Mouse (Mus musculus) layer of hippocampus, adult 9-10 months (tissue): ENCODE data around the gene Slc30a4.

Experiments used
- DNase-seq: peaks from one replicate; pipeline ENCODE4 v3.0.0; 2022; ENCODE audit warnings: low spot score

The Slc30a4 gene

GRCm38 (mm10) chr2:122702181-122703036, at the start of gene Slc30a4:
Slc30a4 (minus strand) TSS chr2:122702663.
- no peak for DNase-seq

- no peak for DNase-seq
These were observed 44.0 kb upstream of the Slc30a4 start for GRCm38 (mm10) chr2:122746461-122746860.

GRCm38 (mm10) chr2:122739023-122739422, 36.6 kb upstream of the Slc30a4 start:
- peak; percentile 25 for DNase-seq

- DNase-seq: peak; percentile 77
These were observed 35.7 kb upstream of the Slc30a4 start, which contains the start of gene Bloc1s6 for GRCm38 (mm10) chr2:122737894-122738830. Bloc1s6 (plus strand) TSS chr2:122738503.

- DNase-seq: no peak
These were observed 29.0 kb upstream of the Slc30a4 start for GRCm38 (mm10) chr2:122731456-122731855.

GRCm38 (mm10) chr2:122725604-122726003, 23.1 kb upstream of the Slc30a4 start:
- no peak for DNase-seq

DNA sequence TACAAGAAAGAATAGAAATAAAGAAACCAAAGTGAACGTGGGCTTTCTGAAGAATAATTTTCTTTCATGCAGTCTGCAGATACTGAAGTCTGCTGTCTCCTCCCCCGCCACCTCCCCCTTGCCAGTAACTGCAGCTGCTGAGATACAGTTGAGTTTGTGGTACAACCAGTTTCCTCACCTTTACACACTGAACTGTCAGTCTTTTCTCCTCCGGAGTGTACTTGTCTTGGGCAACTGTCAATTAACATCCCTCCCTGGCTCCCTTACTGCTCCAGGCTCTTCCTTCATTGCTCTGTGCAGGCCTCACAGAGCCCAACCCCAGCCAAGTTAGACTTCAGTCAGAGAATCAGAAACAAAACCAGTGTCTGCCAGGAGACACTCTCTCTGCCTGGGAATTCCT, 18.1 kb upstream of the Slc30a4 start:
- DNase-seq: no peak

- no peak for DNase-seq
These were observed 16.8 kb upstream of the Slc30a4 start for GRCm38 (mm10) chr2:122719232-122719631.

GRCm38 (mm10) chr2:122716301-122716842, 13.9 kb upstream of the Slc30a4 start:
- DNase-seq: no peak

DNA sequence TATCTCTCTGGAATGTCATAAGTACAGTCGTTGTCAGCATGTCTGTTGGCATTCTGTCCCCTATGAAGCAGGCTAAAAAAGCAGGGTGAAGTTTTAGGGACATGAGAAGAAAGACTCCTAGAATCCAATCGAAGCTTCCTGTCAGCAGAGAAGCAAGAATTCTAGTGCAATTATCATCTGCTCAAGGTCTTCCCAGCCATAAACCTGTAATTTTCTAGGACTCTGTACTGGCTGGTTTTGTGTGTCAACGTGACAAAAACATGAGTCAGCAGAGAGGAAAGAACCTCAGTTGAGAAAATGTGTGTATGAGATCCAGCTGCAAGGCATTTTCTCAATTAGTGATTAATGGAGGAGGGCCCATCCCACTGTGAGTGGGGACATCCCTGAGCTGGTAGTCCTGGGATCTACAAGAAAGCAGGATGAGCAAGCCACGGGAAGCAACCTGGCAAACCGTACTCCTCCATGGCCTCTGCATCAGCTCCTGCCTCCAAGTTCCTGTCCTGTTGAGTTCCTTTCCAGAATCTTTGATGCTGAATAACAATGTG, 12.8 kb upstream of the Slc30a4 start:
- no peak for DNase-seq

DNA sequence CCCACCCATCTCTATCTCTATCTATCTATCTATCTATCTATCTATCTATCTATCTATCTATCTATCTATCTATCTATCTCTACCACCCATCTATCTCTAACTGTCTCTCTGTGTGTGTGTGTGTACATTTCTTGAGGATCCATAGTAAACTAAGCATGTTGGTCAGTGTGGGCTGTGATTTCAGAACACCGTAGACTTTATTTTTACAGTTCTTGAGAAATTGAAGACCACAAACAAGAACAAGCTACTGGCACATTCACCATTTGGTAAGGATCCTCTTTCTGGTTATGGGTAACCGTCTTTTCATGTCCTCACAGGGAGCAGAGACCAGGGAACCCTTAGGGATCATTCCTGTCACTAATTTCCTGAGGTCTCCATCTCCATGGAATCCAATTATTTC, 10.4 kb upstream of the Slc30a4 start:
- DNase-seq: no peak

GRCm38 (mm10) chr2:122711911-122712310, 9.4 kb upstream of the Slc30a4 start:
- DNase-seq: no peak

DNA sequence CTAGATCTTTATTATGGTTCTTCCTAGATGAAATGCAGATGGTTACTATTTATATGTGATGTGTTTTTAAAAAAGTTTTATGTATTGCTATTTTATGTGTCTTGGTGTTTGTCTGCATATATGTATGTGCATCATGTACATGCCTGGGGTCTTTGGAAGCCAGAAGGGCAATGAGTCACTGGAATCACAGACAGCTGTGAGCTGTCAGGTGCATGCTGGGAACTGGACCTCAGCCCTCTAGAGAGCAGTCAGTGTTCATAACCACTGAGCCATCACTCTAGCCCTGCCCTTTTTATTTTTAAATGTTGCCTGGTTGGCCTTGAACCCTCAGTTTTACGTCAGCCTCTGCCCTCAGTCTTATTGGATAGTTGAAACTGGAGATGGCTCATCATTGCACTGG, 6.7 kb upstream of the Slc30a4 start:
- DNase-seq: no peak

DNA sequence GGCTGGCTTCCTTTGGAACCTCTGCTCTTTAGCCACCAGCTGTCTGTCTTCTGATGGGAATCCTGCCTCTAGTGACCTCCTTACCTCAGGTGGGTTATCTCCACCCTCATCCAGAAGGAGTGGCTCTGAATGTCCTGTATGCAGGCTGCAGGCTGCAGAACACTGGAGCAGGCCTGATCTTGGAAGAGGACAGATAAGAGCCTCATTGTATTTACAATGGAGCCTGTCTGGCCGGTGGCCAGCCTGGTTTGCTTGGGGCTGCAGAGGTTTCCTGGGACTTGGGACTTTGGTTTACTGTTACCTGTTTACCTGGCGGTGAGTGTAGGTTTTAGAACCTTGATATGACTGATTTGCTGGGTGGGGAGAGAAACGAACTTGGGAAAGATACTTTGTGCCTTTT, 5.6 kb upstream of the Slc30a4 start:
- no peak for DNase-seq

DNA sequence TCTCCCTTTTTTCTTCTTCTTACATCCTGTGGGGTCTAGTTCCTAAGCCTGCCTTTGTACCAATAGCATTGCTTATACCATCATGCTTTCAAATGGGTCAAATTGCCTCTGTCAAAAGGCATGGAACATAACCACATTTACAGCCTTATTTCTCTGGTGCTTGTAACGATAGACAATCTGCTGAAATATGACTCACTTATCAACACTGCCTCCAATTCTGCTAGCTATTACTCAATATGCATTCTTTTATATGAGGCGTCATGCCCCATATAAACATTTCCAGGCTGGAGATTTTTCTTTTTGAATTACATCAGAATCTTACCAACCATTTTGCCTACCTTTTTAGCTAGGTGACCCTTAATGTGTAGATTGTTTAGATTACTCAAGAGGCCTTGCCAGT, 2.1 kb upstream of the Slc30a4 start:
- no peak for DNase-seq

DNA sequence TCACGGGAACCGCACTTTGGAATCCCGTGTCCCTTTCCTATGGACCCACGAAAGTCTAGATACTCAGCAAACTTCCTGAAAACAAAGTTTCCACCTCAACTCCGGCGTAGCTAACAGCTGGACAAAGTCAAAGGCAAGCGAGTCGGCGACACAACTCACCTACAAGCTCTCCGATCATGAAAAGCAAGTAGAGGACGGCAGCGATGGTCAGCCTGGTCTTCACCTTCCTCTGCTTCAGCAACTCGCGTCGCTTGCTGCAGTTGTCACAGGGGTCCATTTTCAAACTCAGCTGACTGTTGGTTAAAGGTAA, 637 bp downstream of the Slc30a4 start:
- no peak for DNase-seq

DNA sequence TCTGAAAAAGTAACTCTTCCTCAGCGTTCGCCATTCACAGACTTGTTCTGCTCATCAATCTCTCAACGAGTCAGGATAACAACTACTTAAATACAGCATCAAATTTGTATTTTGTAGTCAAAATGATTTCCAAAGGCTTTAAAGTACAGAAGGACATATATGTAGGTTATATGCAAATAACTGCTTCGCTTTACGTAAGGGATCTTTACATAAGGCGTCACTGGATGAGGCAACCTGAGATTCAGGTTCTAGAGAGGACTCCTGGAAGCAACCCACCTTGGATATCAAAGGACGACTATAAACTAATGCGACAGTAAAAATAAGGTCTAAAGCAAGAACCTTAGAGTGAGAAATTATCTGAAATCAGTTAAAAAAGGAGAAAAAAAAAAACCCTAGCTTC, 1.5 kb downstream of the Slc30a4 start:
- no peak for DNase-seq

- DNase-seq: no peak
These were observed 4.9 kb downstream of the Slc30a4 start for GRCm38 (mm10) chr2:122697526-122697925.

- no peak for DNase-seq
These were observed 15.8 kb downstream of the Slc30a4 start for GRCm38 (mm10) chr2:122686665-122687064.

DNA sequence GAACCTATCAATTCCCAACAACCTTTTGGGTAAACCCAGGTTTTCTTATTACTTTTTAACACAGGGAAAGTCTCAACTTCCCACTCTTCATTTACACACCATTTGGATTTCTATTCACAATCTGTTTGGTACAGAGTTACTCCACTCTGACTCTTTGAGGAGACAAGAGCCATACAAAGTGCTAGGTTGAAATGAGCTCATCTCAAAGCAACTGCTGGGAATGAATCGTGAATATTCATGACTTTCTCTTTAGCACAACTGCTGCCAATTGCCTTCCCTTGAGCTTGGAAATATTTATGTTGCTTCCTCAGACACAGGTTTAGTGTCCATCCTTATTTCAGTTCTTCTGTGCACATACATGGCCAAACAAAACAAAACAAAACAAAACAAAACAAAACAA, 18.8 kb downstream of the Slc30a4 start:
- DNase-seq: no peak

DNA sequence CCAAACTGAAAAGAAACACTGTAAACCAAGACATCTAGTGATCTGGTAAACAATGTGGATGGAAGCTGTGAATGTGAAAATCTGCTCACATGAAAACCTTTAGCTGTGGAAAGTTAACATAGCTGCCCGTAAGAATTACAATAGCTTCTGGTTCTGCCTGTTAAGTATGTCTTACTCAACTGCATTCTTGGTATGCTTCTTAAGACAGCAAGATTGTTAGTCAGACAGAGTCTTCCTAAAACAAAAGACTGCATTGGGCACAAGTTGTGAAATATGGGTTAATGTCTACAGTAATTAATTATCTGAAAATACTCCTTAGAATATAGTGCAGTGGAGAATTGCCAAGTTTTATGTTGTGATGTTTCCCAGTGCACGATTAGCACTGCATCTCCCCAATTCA, 19.9 kb downstream of the Slc30a4 start:
- DNase-seq: no peak

GRCm38 (mm10) chr2:122681379-122682137, 20.9 kb downstream of the Slc30a4 start:
- DNase-seq: no peak
